Mouse (Mus musculus) olfactory bulb, adult 2 months (tissue): ENCODE results near the gene Col27a1.

Experiments
- CTCF ChIP-seq: fragments of 200-500 bp; IDR thresholded peaks from 2 replicates; pipeline ENCODE4 v1.5.1; 2012; ENCODE audit warnings: low read depth, mild to moderate bottlenecking, low read length, moderate library complexity; ENCODE audit not compliant: insufficient read depth
- POLR2A ChIP-seq: fragments of 200-500 bp; IDR thresholded peaks from 2 replicates; pipeline ENCODE4 v1.6.1; 2012; ENCODE audit warnings: mild to moderate bottlenecking, low read depth, low read length, moderate library complexity; ENCODE audit not compliant: insufficient read depth

DNA sequence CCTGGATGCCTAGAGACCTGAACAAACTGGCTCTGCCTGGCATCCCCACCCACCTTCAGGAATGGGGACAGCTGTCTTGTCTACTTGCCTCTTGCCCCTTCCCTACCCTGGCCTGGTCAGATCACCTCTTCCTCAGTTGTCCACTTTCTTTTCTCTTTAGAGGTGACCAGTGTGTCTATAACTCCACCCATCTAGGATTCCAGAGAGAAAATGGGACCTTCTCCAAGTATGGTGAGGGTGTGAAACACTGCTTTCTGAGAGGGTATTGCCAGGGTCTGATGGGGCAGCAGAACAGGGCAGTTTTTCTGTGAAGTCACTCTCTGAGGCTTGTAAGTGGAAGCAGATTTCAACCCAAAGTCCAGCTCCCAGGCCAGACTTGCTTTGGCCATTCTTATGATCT is 131.5 kb downstream of the Col27a1 start:
- TF ChIP-seq CTCF (no peak), POLR2A (no peak)
